In the genomic region with DNA sequence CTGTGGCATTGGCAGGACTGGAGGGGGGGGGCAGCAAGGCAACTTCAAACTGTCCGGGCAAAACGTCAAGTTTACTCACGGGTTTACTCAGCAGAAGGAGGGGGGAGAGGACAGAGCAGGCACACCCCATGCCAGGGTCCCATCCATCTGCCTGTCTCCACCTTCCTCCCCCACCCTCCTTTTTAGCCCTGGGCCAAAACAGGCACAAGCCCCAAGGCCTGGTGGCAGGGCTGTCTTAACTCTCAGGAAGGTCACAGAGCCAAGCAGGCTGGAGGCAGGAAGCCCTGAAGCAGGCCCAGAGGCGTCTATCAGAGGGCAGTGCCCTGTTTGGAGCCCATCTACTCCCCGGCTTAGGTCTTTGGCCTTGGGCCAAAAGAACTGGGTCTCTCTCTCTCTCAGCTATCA, we compare ENCODE assay signal across 8 mouse cellular contexts. TPM values are rescaled to one million over a fixed set of nuclear protein-coding genes. Genes with fewer than 3 reads are reported as not detected.
DNase-seq lines count a peak whose midpoint lies in the region; ATAC-seq and TF ChIP-seq lines count a peak whose summit lies in the region.

No protein-coding gene starts in this region.

- peaks cover 55% of the 10 kb centered on the region for H3K27me3 ChIP-seq in forebrain, embryonic 10.5 days (ENCODE audit: poor library complexity, severe bottlenecking)
- peaks cover 2% of the 10 kb centered on the region for H3K27me3 ChIP-seq in forebrain, embryonic 11.5 days (ENCODE audit: control insufficient read depth, insufficient read depth, low read length)
- peaks cover 11% of the 10 kb centered on the region for H3K27me3 ChIP-seq in thymus, adult 2 months (ENCODE audit: control insufficient read depth, insufficient read depth, low read length)
- 0 out of 2 replicates have a peak, but pooled peaks cover 3% of the 10 kb centered on the region for H3K27me3 ChIP-seq in limb, embryonic 15.5 days

- TF ChIP-seq CTCF in thymus, adult 2 months (IDR thresholded peaks at IDR 0.05; ENCODE audit: borderline replicate concordance, control insufficient read depth, extremely low read depth, insufficient read depth, low read length, poor library complexity), result no peak

- WGBS in forebrain, embryonic 10.5 days, result 59% methylated on average over 5 of the region's 5 CpGs
- WGBS in forebrain, embryonic 11.5 days, result 60% methylated on average over 4 of the region's 5 CpGs
- 58% methylated on average over 5 of the region's 5 CpGs for WGBS in thymus, adult 2 months
- WGBS in limb, embryonic 15.5 days, result 41% methylated on average over 5 of the region's 5 CpGs

- DNase-seq in forebrain, embryonic 10.5 days (ENCODE audit: extremely low spot score, low spot score), result no peak
- no peak for DNase-seq in forebrain, embryonic 11.5 days (ENCODE audit: low spot score)
- no peak for DNase-seq in thymus, adult 2 months
- no peak for DNase-seq in thymus, postnatal 36 days
- peak; percentile 55 for DNase-seq in heart, adult 8-10 months (ENCODE audit: low spot score)
- DNase-seq in frontal cortex, postnatal 14 days (ENCODE audit: low spot score in 2 of 2), result no peak

- TF ChIP-seq POLR2A in thymus, adult 2 months (IDR thresholded peaks at IDR 0.05; ENCODE audit: control insufficient read depth, extremely low read depth, insufficient read depth, low read length, poor library complexity), result no peak

- H3K27ac ChIP-seq in forebrain, embryonic 10.5 days, result peak overlapping the region; percentile 90; the same call in 1 of the 2 replicates
- no peak overlapping the region for H3K27ac ChIP-seq in forebrain, embryonic 11.5 days (ENCODE audit: low read depth, low read length)
- H3K27ac ChIP-seq in thymus, adult 2 months (ENCODE audit: control insufficient read depth, insufficient read depth, low read length), result peak overlapping the region; percentile 72
- H3K27ac ChIP-seq in limb, embryonic 15.5 days, result 0 out of 2 replicates have a peak overlapping the region, but pooled peaks have one; percentile 3

- H3K9ac ChIP-seq in forebrain, embryonic 11.5 days (ENCODE audit: low read length), result no peak overlapping the region
- H3K9ac ChIP-seq in limb, embryonic 15.5 days, result no peak overlapping the region

- H3K36me3 ChIP-seq in forebrain, embryonic 10.5 days (replicated peaks), result no peaks in the 10 kb centered on the region
- no peaks in the 10 kb centered on the region for H3K36me3 ChIP-seq in forebrain, embryonic 11.5 days (ENCODE audit: control insufficient read depth, insufficient read depth, low read length)
- H3K36me3 ChIP-seq in thymus, adult 2 months (ENCODE audit: control insufficient read depth, insufficient read depth, low read length), result no peaks in the 10 kb centered on the region
- H3K36me3 ChIP-seq in limb, embryonic 15.5 days, result no peaks in the 10 kb centered on the region

- H3K4me3 ChIP-seq in forebrain, embryonic 10.5 days, result peak overlapping the region; percentile 75; the same call in 1 of the 2 replicates
- no peak overlapping the region for H3K4me3 ChIP-seq in forebrain, embryonic 11.5 days (ENCODE audit: low read depth, low read length)
- H3K4me3 ChIP-seq in thymus, adult 2 months (ENCODE audit: control insufficient read depth, insufficient read depth, low read length), result peak overlapping the region; percentile 12; the same call in 1 of the 2 replicates
- peak overlapping the region; percentile 57; the same call in 1 of the 2 replicates for H3K4me3 ChIP-seq in limb, embryonic 15.5 days

- no peaks in the 10 kb centered on the region for H3K9me3 ChIP-seq in forebrain, embryonic 10.5 days
- H3K9me3 ChIP-seq in forebrain, embryonic 11.5 days (ENCODE audit: control insufficient read depth, low read length), result no peaks in the 10 kb centered on the region
- no peaks in the 10 kb centered on the region for H3K9me3 ChIP-seq in limb, embryonic 15.5 days

- ATAC-seq in forebrain, embryonic 11.5 days (replicated peaks; ENCODE audit: low FRiP score), result no peak
- no peak for ATAC-seq in limb, embryonic 15.5 days (ENCODE audit: insufficient number of reproducible peaks, low FRiP score, low TSS enrichment, low read depth)
- no peak for ATAC-seq in megakaryocyte-erythroid progenitor cell, adult 5-6 weeks (replicated peaks; ENCODE audit: low FRiP score, low TSS enrichment, poor library complexity, severe bottlenecking)

- H3K4me1 ChIP-seq in forebrain, embryonic 10.5 days, result peaks cover 93% of the 10 kb centered on the region
- peaks cover 25% of the 10 kb centered on the region; the same call in 1 of the 2 replicates for H3K4me1 ChIP-seq in forebrain, embryonic 11.5 days (replicated peaks; ENCODE audit: control insufficient read depth, insufficient read depth, low read length)
- peaks cover 59% of the 10 kb centered on the region for H3K4me1 ChIP-seq in thymus, adult 2 months (replicated peaks; ENCODE audit: control insufficient read depth, insufficient read depth, low read length)
- H3K4me1 ChIP-seq in limb, embryonic 15.5 days, result peaks cover 77% of the 10 kb centered on the region

- H3K4me2 ChIP-seq in forebrain, embryonic 11.5 days (ENCODE audit: low read depth, low read length, severe bottlenecking), result no peak overlapping the region
- H3K4me2 ChIP-seq in limb, embryonic 15.5 days, result peak overlapping the region; percentile 98; the same call in 1 of the 2 replicates

RNA-seq across cellular contexts. Expression of gene Zbtb7b, which starts 4.5 kb away (rescaled TPM):
- 0.65 and 0.69 TPM in 2 replicates for polyA plus RNA-seq in forebrain, embryonic 10.5 days (2016; fragmentation: Nextera tagmentation; extraction: Ambion mirVana)
- 1.3 and 1.4 TPM in 2 replicates for polyA plus RNA-seq in forebrain, embryonic 11.5 days (2014; fragmentation: Nextera tagmentation; extraction: Ambion mirVana)
- 59.8 and 64.9 TPM in 2 replicates for polyA plus RNA-seq in thymus, adult 2 months (2012; rRNA removed)
- 10 to 100 TPM; 19.6 to 23.2 (median 22.9) TPM for total RNA-seq in heart, adult 8-10 months (2022)
- polyA plus RNA-seq in limb, embryonic 15.5 days (2015; fragmentation: Nextera tagmentation; extraction: Ambion mirVana), result 7.0 and 7.2 TPM in 2 replicates
- 5.0 and 6.6 TPM in 2 replicates for total RNA-seq in megakaryocyte-erythroid progenitor cell, adult 5-6 weeks (2014; fragmentation: Nextera tagmentation)
- 7.3 and 11.5 TPM in 2 replicates for total RNA-seq in megakaryocyte-erythroid progenitor cell, adult 5-6 weeks (2017)

RNA-seq across cellular contexts. Expression of gene Lenep, which starts 12.5 kb away (rescaled TPM):
- polyA plus RNA-seq in forebrain, embryonic 10.5 days (2016; fragmentation: Nextera tagmentation; extraction: Ambion mirVana), result 0.15 and 0.23 TPM in 2 replicates
- polyA plus RNA-seq in forebrain, embryonic 11.5 days (2014; fragmentation: Nextera tagmentation; extraction: Ambion mirVana), result 0.91 and 1.9 TPM in 2 replicates
- 0.66 TPM in 1 of 2 replicates, not detected in the other for polyA plus RNA-seq in thymus, adult 2 months (2012; rRNA removed)
- 1 to 10 TPM in 2 of 4 experiments, under 1 TPM in 1, not detected in 1; 0.75 to 1.5 (median 1.2) TPM for total RNA-seq in heart, adult 8-10 months (2022)
- polyA plus RNA-seq in limb, embryonic 15.5 days (2015; fragmentation: Nextera tagmentation; extraction: Ambion mirVana), result not detected in 2 replicates
- 3.5 and 3.6 TPM in 2 replicates for total RNA-seq in megakaryocyte-erythroid progenitor cell, adult 5-6 weeks (2014; fragmentation: Nextera tagmentation)
- total RNA-seq in megakaryocyte-erythroid progenitor cell, adult 5-6 weeks (2017), result not detected in 2 replicates

RNA-seq across cellular contexts. Expression of gene Flad1, which starts 21.6 kb away (rescaled TPM):
- polyA plus RNA-seq in forebrain, embryonic 10.5 days (2016; fragmentation: Nextera tagmentation; extraction: Ambion mirVana), result 27.0 and 29.8 TPM in 2 replicates
- 28.5 and 31.9 TPM in 2 replicates for polyA plus RNA-seq in forebrain, embryonic 11.5 days (2014; fragmentation: Nextera tagmentation; extraction: Ambion mirVana)
- polyA plus RNA-seq in thymus, adult 2 months (2012; rRNA removed), result 57.0 and 58.3 TPM in 2 replicates
- total RNA-seq in heart, adult 8-10 months (2022), result 10 to 100 TPM; 55.5 to 71.8 (median 67.9) TPM
- polyA plus RNA-seq in limb, embryonic 15.5 days (2015; fragmentation: Nextera tagmentation; extraction: Ambion mirVana), result 27.1 and 31.0 TPM in 2 replicates
- 24.8 and 27.7 TPM in 2 replicates for total RNA-seq in megakaryocyte-erythroid progenitor cell, adult 5-6 weeks (2014; fragmentation: Nextera tagmentation)
- 10.7 and 12.6 TPM in 2 replicates for total RNA-seq in megakaryocyte-erythroid progenitor cell, adult 5-6 weeks (2017)

RNA-seq across cellular contexts. Expression of gene Dcst1, which starts 25.1 kb away (rescaled TPM):
- polyA plus RNA-seq in forebrain, embryonic 10.5 days (2016; fragmentation: Nextera tagmentation; extraction: Ambion mirVana), result 0.23 TPM in 1 of 2 replicates, not detected in the other
- polyA plus RNA-seq in forebrain, embryonic 11.5 days (2014; fragmentation: Nextera tagmentation; extraction: Ambion mirVana), result 0.08 and 0.15 TPM in 2 replicates
- 0.24 and 0.32 TPM in 2 replicates for polyA plus RNA-seq in thymus, adult 2 months (2012; rRNA removed)
- not detected for total RNA-seq in heart, adult 8-10 months (2022)
- polyA plus RNA-seq in limb, embryonic 15.5 days (2015; fragmentation: Nextera tagmentation; extraction: Ambion mirVana), result 0.52 and 0.76 TPM in 2 replicates
- total RNA-seq in megakaryocyte-erythroid progenitor cell, adult 5-6 weeks (2014; fragmentation: Nextera tagmentation), result not detected in 2 replicates
- total RNA-seq in megakaryocyte-erythroid progenitor cell, adult 5-6 weeks (2017), result not detected in 2 replicates

RNA-seq across cellular contexts. Expression of gene Cks1b, which starts 28.1 kb away (rescaled TPM):
- 681 and 720 TPM in 2 replicates for polyA plus RNA-seq in forebrain, embryonic 10.5 days (2016; fragmentation: Nextera tagmentation; extraction: Ambion mirVana)
- polyA plus RNA-seq in forebrain, embryonic 11.5 days (2014; fragmentation: Nextera tagmentation; extraction: Ambion mirVana), result 491 and 495 TPM in 2 replicates
- 104 TPM in 2 replicates for polyA plus RNA-seq in thymus, adult 2 months (2012; rRNA removed)
- total RNA-seq in heart, adult 8-10 months (2022), result 1 to 10 TPM; 3.8 to 5.4 (median 4.2) TPM
- polyA plus RNA-seq in limb, embryonic 15.5 days (2015; fragmentation: Nextera tagmentation; extraction: Ambion mirVana), result 340 and 365 TPM in 2 replicates
- total RNA-seq in megakaryocyte-erythroid progenitor cell, adult 5-6 weeks (2014; fragmentation: Nextera tagmentation), result 185 and 237 TPM in 2 replicates
- 127 and 184 TPM in 2 replicates for total RNA-seq in megakaryocyte-erythroid progenitor cell, adult 5-6 weeks (2017)
